Mouse (Mus musculus): ENCODE results near the gene Grip1. TPM values are rescaled to one million over a fixed set of nuclear protein-coding genes. Genes with fewer than 3 reads are reported as not detected.

Grip1 gene
- total RNA-seq, 2 experiments from 2014 or later = 20.3 to 22.2 TPM

- Histone ChIP-seq H3K27ac (no peak overlapping the region), H3K4me3 (no peak overlapping the region)
- intact Hi-C loops (cut with DNase I) = loop anchor here (10.0 kb wide), 1 partner anchor 176 kb away; no protein-coding TSS in a partner anchor
- no peak for TF ChIP-seq CTCF (IDR thresholded peaks at IDR 0.05)
- no peak for DNase-seq (ENCODE audit: extremely low spot score in 1 of 2, low spot score in 2 of 2)
These were observed 607.1 kb downstream of the Grip1 start for GRCm38 (mm10) chr10:120060579-120061237.

GRCm38 (mm10) chr10:120061238-120062130 lies 607.9 kb downstream of the Grip1 start:
- no peak for DNase-seq (ENCODE audit: extremely low spot score in 1 of 2, low spot score in 2 of 2)
- Histone ChIP-seq H3K4me3 (no peak overlapping the region), H3K27ac (no peak overlapping the region)
- intact Hi-C loops (cut with DNase I) = loop anchor here (10.0 kb wide), 1 partner anchor 177 kb away; no protein-coding TSS in a partner anchor
- no peak for TF ChIP-seq CTCF (IDR thresholded peaks at IDR 0.05)

- TF ChIP-seq CTCF (IDR thresholded peaks at IDR 0.05) = peak; percentile 74
- intact Hi-C loops (cut with DNase I) = loop anchor here (10.0 kb wide), 1 partner anchor 180 kb away; no protein-coding TSS in a partner anchor
- peak; percentile 41 to 59 for DNase-seq (ENCODE audit: extremely low spot score in 1 of 2, low spot score in 2 of 2)
- Histone ChIP-seq H3K4me3 (no peak overlapping the region), H3K27ac (no peak overlapping the region)
These were observed 610.8 kb downstream of the Grip1 start for GRCm38 (mm10) chr10:120064424-120064823.

- no peak for TF ChIP-seq CTCF (IDR thresholded peaks at IDR 0.05)
- DNase-seq (ENCODE audit: extremely low spot score in 1 of 2, low spot score in 2 of 2) = no peak
These were observed 612.7 kb downstream of the Grip1 start for GRCm38 (mm10) chr10:120066319-120066718.

GRCm38 (mm10) chr10:120077850-120078249 lies 624.2 kb downstream of the Grip1 start:
- no peak for TF ChIP-seq CTCF (IDR thresholded peaks at IDR 0.05)
- Histone ChIP-seq H3K27ac (no peak overlapping the region), H3K4me3 (no peak overlapping the region)
- intact Hi-C loops (cut with DNase I) = no loop called here
- DNase-seq (ENCODE audit: extremely low spot score in 1 of 2, low spot score in 2 of 2) = no peak

More at GRCm38 (mm10) chr10:120066319-120066718, 612.7 kb downstream of the Grip1 start:
- no peak overlapping the region for H3K4me3 ChIP-seq
- H3K27ac ChIP-seq = no peak overlapping the region
- intact Hi-C loops (cut with DNase I) = loop anchor here (10.0 kb wide), 1 partner anchor 182 kb away; no protein-coding TSS in a partner anchor

- no peak; the same call in 1 of the 2 replicates for TF ChIP-seq CTCF (IDR thresholded peaks at IDR 0.05)
- Histone ChIP-seq H3K27ac (no peak overlapping the region), H3K4me3 (no peak overlapping the region)
- intact Hi-C loops (cut with DNase I) = no loop called here
- DNase-seq (ENCODE audit: extremely low spot score in 1 of 2, low spot score in 2 of 2) = no peak
These were observed 638.9 kb downstream of the Grip1 start for GRCm38 (mm10) chr10:120092548-120092947.

- no peak for TF ChIP-seq CTCF (IDR thresholded peaks at IDR 0.05)
- intact Hi-C loops (cut with DNase I) = no loop called here
- H3K27ac ChIP-seq = no peak overlapping the region
- H3K4me3 ChIP-seq = no peak overlapping the region
- DNase-seq (ENCODE audit: extremely low spot score in 1 of 2, low spot score in 2 of 2) = no peak
These were observed 641.5 kb downstream of the Grip1 start for GRCm38 (mm10) chr10:120095136-120095535.

- no peak for TF ChIP-seq CTCF (IDR thresholded peaks at IDR 0.05)
- Histone ChIP-seq H3K4me3 (no peak overlapping the region), H3K27ac (no peak overlapping the region)
- intact Hi-C loops (cut with DNase I) = no loop called here
- no peak for DNase-seq (ENCODE audit: extremely low spot score in 1 of 2, low spot score in 2 of 2)
These were observed 642.1 kb downstream of the Grip1 start for GRCm38 (mm10) chr10:120095716-120096115.

GRCm38 (mm10) chr10:120097564-120097963 lies 643.9 kb downstream of the Grip1 start:
- intact Hi-C loops (cut with DNase I) = no loop called here
- Histone ChIP-seq H3K4me3 (no peak overlapping the region), H3K27ac (no peak overlapping the region)
- DNase-seq (ENCODE audit: extremely low spot score in 1 of 2, low spot score in 2 of 2) = no peak
- no peak for TF ChIP-seq CTCF (IDR thresholded peaks at IDR 0.05)

GRCm38 (mm10) chr10:120100806-120101205 lies 647.2 kb downstream of the Grip1 start:
- Histone ChIP-seq H3K4me3 (no peak overlapping the region), H3K27ac (no peak overlapping the region)
- intact Hi-C loops (cut with DNase I) = no loop called here
- no peak for TF ChIP-seq CTCF (IDR thresholded peaks at IDR 0.05)
- no peak for DNase-seq (ENCODE audit: extremely low spot score in 1 of 2, low spot score in 2 of 2)

- H3K4me3 ChIP-seq = peak overlapping the region; percentile 64
- no peak overlapping the region for H3K27ac ChIP-seq
- intact Hi-C loops (cut with DNase I) = no loop called here
- DNase-seq (ENCODE audit: extremely low spot score in 1 of 2, low spot score in 2 of 2) = no peak
- TF ChIP-seq CTCF (IDR thresholded peaks at IDR 0.05) = peak; percentile 10
These were observed 658.2 kb downstream of the Grip1 start for GRCm38 (mm10) chr10:120111691-120112319.

Data from left cerebral cortex, adult 2 months (tissue).